Mouse (Mus musculus): ENCODE measurements around the gene Lamc2. TPM values are rescaled to one million over a fixed set of nuclear protein-coding genes. Genes with fewer than 3 reads are reported as not detected.

Gene Lamc2
- polyA plus RNA-seq, 1 experiment from 2014 or later, result 0.44 TPM

GRCm38 (mm10) chr1:153140265-153140664, 46.0 kb downstream of the Lamc2 start:
- 84% methylated on average over 11 of the region's 11 CpGs for WGBS
- H3K9me3 ChIP-seq, result no peaks in the 10 kb centered on the region
- ATAC-seq, result no peak
- no peak overlapping the region for H3K27ac ChIP-seq
- H3K4me3 ChIP-seq (replicated peaks), result no peak overlapping the region
- H3K4me1 ChIP-seq (replicated peaks), result no peaks in the 10 kb centered on the region
- H3K27me3 ChIP-seq, result no peaks in the 10 kb centered on the region
- H3K36me3 ChIP-seq, result no peaks in the 10 kb centered on the region
- H3K9ac ChIP-seq (replicated peaks), result no peak overlapping the region
- H3K4me2 ChIP-seq (replicated peaks), result no peak overlapping the region

- H3K9ac ChIP-seq (replicated peaks), result no peak overlapping the region
- H3K27me3 ChIP-seq, result no peaks in the 10 kb centered on the region
- ATAC-seq, result no peak
- H3K27ac ChIP-seq, result no peak overlapping the region
- no peak overlapping the region for H3K4me2 ChIP-seq (replicated peaks)
- H3K9me3 ChIP-seq, result no peaks in the 10 kb centered on the region
- WGBS, result 91% methylated on average over 7 of the region's 7 CpGs
- peaks cover 2% of the 10 kb centered on the region for H3K4me1 ChIP-seq (replicated peaks)
- no peak overlapping the region for H3K4me3 ChIP-seq (replicated peaks)
- no peaks in the 10 kb centered on the region for H3K36me3 ChIP-seq
These were observed 46.6 kb downstream of the Lamc2 start for GRCm38 (mm10) chr1:153139635-153140034.

DNA sequence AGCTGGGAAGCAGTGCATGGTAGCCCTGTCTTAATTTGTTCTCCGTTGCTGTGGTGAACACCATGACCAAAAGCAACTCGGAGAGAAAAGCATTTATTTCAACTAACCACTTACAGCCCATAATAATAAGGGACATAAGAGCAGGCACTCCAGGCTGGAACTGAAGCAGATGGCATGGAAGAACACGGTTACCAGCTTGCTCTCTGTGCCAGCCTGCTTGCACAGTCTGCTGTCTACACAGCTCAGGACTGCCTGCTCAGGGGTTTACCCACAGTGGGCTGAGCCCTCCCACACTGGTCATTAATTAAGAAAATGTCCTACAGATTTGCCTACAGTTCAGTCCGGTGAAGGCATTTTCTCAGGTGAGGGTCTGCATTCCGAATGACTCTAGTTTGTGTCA, 47.8 kb downstream of the Lamc2 start:
- no peak overlapping the region for H3K27ac ChIP-seq
- no peaks in the 10 kb centered on the region for H3K9me3 ChIP-seq
- no peaks in the 10 kb centered on the region for H3K36me3 ChIP-seq
- H3K9ac ChIP-seq (replicated peaks), result no peak overlapping the region
- H3K4me2 ChIP-seq (replicated peaks), result no peak overlapping the region
- no peak for ATAC-seq
- no peaks in the 10 kb centered on the region for H3K27me3 ChIP-seq
- no peak overlapping the region for H3K4me3 ChIP-seq (replicated peaks)
- 73% methylated on average over 5 of the region's 5 CpGs for WGBS
- H3K4me1 ChIP-seq (replicated peaks), result peaks cover 9% of the 10 kb centered on the region

DNA sequence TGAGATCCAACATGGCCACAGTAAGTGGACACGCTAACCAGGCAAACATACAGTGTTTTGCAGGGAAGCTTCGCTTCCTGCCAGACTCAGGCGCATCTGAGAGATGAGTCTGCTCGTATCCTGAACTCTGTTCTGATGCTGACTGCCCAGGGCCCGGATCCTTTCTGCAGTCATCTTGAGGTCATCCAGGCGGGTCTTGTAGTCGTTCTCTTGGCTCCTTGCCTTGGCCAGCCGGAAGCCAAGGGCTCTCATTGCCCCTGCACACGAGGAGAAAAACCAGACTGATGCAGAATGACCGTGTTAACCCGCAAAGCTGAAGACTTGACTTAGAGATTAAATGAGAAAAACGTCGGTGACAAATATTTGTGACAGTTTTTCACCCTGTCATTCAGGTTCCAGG, 49.6 kb downstream of the Lamc2 start:
- Histone ChIP-seq H3K9me3 (no peaks in the 10 kb centered on the region), H3K36me3 (no peaks in the 10 kb centered on the region), H3K4me2 (replicated peaks) (no peak overlapping the region), H3K27me3 (no peaks in the 10 kb centered on the region), H3K27ac (no peak overlapping the region), H3K4me3 (replicated peaks) (no peak overlapping the region), H3K4me1 (replicated peaks) (peaks cover 9% of the 10 kb centered on the region), H3K9ac (replicated peaks) (no peak overlapping the region)
- no peak for ATAC-seq
- WGBS, result 88% methylated on average over 13 of the region's 13 CpGs

- Histone ChIP-seq H3K4me3 (replicated peaks) (no peak overlapping the region), H3K36me3 (no peaks in the 10 kb centered on the region), H3K27me3 (no peaks in the 10 kb centered on the region), H3K4me1 (replicated peaks) (peaks cover 9% of the 10 kb centered on the region), H3K4me2 (replicated peaks) (no peak overlapping the region), H3K9me3 (no peaks in the 10 kb centered on the region), H3K27ac (no peak overlapping the region), H3K9ac (replicated peaks) (no peak overlapping the region)
- WGBS, result 10% methylated on average over 9 of the region's 9 CpGs
- ATAC-seq, result 0 out of 2 replicates have a peak, but pooled peaks have one; percentile 30
These were observed 52.1 kb downstream of the Lamc2 start for GRCm38 (mm10) chr1:153133865-153134781.

DNA sequence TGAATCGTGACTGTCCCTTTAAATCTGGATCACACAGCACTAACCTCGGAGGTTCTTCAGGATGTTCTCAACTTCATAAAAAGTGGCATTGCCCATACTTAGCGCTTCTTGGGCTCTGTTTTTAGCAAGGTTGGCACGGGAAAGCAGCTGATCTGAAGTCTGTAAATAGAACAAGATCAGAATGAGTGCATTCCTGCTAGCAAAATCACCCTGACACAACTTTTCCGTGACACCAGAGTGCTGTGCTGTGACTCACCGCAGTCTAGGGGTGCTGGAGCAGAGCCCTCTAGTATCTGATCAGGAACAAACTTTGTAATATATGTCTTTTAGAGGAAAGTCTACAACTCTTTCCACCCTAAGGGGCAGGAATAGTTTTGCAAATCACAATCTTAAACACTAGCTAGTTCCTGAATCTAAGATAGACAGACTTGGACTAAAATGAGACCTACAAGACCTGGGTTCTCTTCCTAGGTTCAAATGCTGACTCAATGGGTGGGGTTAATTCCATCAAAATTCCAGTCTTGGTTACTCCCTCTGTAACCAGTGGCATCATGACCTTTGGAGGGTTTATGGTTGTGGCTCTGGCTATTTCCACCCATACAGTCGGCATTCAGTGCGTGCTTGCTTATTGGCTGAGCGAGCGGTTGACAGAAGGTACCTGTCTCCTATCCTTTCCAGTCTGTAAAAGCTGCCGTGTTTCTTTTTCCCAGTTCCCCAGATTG, 56.1 kb downstream of the Lamc2 start:
- no peak overlapping the region for H3K9ac ChIP-seq (replicated peaks)
- 87% methylated on average over 11 of the region's 11 CpGs for WGBS
- H3K27me3 ChIP-seq, result no peaks in the 10 kb centered on the region
- no peak overlapping the region for H3K4me2 ChIP-seq (replicated peaks)
- H3K4me3 ChIP-seq (replicated peaks), result no peak overlapping the region
- no peaks in the 10 kb centered on the region for H3K9me3 ChIP-seq
- H3K4me1 ChIP-seq (replicated peaks), result peaks cover 9% of the 10 kb centered on the region
- no peak overlapping the region for H3K27ac ChIP-seq
- H3K36me3 ChIP-seq, result no peaks in the 10 kb centered on the region
- no peak for ATAC-seq

- no peak for ATAC-seq
These were observed 57.5 kb downstream of the Lamc2 start for GRCm38 (mm10) chr1:153128780-153129179.

DNA sequence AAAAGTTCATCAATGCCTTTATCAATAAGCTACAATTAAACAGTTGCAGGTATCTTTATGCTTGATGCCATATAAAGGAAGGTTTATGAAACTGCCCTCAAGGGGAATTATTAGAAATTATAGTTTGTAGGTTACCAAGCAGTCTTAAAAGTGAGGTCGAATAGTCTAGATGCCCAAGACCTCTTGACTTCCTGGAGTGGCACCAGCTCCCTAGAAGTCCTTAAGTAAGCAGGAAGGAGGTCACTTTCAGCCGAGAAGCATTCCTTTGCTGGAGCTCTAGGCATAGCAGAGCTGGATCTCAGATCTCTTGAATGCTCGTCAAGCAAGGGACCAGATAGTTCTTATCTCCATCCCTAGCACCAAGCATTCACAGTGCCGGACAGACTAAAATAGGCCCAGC, 58.6 kb downstream of the Lamc2 start:
- Histone ChIP-seq H3K4me1 (replicated peaks) (no peaks in the 10 kb centered on the region), H3K4me3 (replicated peaks) (no peak overlapping the region), H3K27me3 (no peaks in the 10 kb centered on the region), H3K9ac (replicated peaks) (no peak overlapping the region), H3K36me3 (no peaks in the 10 kb centered on the region), H3K9me3 (no peaks in the 10 kb centered on the region), H3K27ac (no peak overlapping the region), H3K4me2 (replicated peaks) (no peak overlapping the region)
- 84% methylated on average over 4 of the region's 4 CpGs for WGBS
- no peak for ATAC-seq

More at GRCm38 (mm10) chr1:153128780-153129179, 57.5 kb downstream of the Lamc2 start:
- Histone ChIP-seq H3K9me3 (no peaks in the 10 kb centered on the region), H3K9ac (replicated peaks) (no peak overlapping the region), H3K4me1 (replicated peaks) (no peaks in the 10 kb centered on the region), H3K36me3 (no peaks in the 10 kb centered on the region), H3K27ac (no peak overlapping the region), H3K4me2 (replicated peaks) (no peak overlapping the region), H3K27me3 (no peaks in the 10 kb centered on the region), H3K4me3 (replicated peaks) (no peak overlapping the region)
- 80% methylated on average over 8 of the region's 8 CpGs for WGBS

- no peak overlapping the region for H3K4me2 ChIP-seq (replicated peaks)
- ATAC-seq, result no peak
These were observed 59.5 kb downstream of the Lamc2 start for GRCm38 (mm10) chr1:153126491-153127381.

DNA sequence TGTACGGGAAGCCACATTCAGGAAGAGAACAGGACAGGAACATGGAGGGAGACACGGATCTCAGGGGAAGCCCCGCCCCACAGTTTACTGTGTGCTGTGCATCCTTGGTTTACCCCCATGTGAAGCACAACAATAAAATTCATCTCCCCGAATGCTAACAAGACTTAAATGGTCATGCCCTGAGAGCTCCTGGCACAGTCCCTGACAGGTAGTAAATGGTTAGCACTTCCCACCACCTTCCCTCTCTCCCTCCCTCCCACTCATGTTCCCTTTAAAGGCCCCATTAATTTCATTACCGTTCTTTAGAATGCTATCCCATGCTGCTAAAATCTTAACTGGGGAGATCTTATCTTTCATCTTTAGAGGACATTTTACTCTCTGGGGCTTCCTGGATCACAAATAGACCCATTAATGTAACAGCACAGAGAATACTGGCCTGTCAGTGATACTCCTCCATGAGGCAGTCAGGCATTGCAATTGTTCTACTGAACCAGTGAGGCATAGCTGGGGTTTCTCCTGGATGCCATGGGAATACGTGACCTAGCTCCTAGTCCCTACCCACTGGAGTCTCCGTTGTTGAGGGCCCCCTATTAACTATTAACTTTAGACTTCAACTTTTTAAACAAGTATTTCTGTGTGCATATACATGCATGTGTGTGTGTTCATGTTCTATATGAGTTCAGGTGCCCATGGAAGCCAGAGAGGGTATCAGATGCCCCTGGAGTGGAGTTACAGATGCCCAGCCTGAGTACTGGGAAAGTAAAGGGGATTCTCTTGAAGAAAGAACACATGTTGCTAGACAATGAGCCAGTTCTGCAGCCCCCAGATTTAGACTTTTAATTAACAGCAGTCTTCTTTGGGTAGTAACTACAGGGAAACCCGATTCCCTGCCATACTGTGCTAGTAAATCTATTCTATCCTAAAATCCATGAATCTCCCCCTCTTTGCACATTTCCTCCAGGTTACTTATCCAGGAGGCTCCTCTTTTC, 60.7 kb downstream of the Lamc2 start:
- no peak overlapping the region for H3K4me3 ChIP-seq (replicated peaks)
- no peak overlapping the region for H3K9ac ChIP-seq (replicated peaks)
- no peaks in the 10 kb centered on the region for H3K27me3 ChIP-seq
- no peak overlapping the region for H3K27ac ChIP-seq
- no peaks in the 10 kb centered on the region for H3K4me1 ChIP-seq (replicated peaks)
- 78% methylated on average over 8 of the region's 8 CpGs for WGBS
- no peak overlapping the region for H3K4me2 ChIP-seq (replicated peaks)
- H3K9me3 ChIP-seq, result no peaks in the 10 kb centered on the region
- no peak for ATAC-seq
- no peaks in the 10 kb centered on the region for H3K36me3 ChIP-seq

More at GRCm38 (mm10) chr1:153126491-153127381, 59.5 kb downstream of the Lamc2 start:
- Histone ChIP-seq H3K9ac (replicated peaks) (no peak overlapping the region), H3K4me3 (replicated peaks) (no peak overlapping the region), H3K4me1 (replicated peaks) (no peaks in the 10 kb centered on the region), H3K27ac (no peak overlapping the region), H3K27me3 (no peaks in the 10 kb centered on the region), H3K9me3 (no peaks in the 10 kb centered on the region), H3K36me3 (no peaks in the 10 kb centered on the region)
- 86% methylated on average over 15 of the region's 15 CpGs for WGBS

DNA sequence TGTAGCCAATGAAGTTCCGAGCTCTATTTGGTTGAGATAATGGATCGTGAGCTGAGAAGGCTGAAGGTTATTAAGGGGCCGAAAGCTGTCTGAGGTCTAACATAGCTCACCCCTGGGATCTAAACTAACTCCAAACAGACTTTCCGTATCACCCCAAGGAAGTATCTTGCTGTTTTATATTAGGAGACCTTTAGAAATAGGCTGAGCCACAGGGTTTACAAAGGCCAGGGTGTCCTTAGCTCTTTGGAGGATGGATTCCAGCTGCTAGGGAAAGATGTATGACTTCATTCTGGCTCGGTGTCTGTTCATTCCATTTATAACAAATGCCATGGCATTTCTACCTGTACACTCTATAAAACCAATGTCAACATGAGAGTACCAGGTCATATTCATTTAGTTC, 61.7 kb downstream of the Lamc2 start:
- no peak overlapping the region for H3K9ac ChIP-seq (replicated peaks)
- no peak overlapping the region for H3K27ac ChIP-seq
- H3K27me3 ChIP-seq, result no peaks in the 10 kb centered on the region
- 93% methylated on average over 5 of the region's 5 CpGs for WGBS
- H3K36me3 ChIP-seq, result no peaks in the 10 kb centered on the region
- ATAC-seq, result no peak
- no peak overlapping the region for H3K4me2 ChIP-seq (replicated peaks)
- H3K4me1 ChIP-seq (replicated peaks), result no peaks in the 10 kb centered on the region
- H3K4me3 ChIP-seq (replicated peaks), result no peak overlapping the region
- no peaks in the 10 kb centered on the region for H3K9me3 ChIP-seq
